Mouse (Mus musculus): Measurements from ENCODE around the gene Ppp2r3c. TPM values are rescaled to one million over a fixed set of nuclear protein-coding genes. Genes with fewer than 3 reads are reported as not detected.
"Not testable (repeated sequence)": the region's sequence is repeated elsewhere in the genome, so short reads cannot be mapped to it uniquely, and the experiment has no call there.

Ppp2r3c gene
- polyA plus RNA-seq (2014; fragmentation: Nextera tagmentation; extraction: Ambion mirVana) = 15.6 and 16.2 TPM in 2 replicates

DNA sequence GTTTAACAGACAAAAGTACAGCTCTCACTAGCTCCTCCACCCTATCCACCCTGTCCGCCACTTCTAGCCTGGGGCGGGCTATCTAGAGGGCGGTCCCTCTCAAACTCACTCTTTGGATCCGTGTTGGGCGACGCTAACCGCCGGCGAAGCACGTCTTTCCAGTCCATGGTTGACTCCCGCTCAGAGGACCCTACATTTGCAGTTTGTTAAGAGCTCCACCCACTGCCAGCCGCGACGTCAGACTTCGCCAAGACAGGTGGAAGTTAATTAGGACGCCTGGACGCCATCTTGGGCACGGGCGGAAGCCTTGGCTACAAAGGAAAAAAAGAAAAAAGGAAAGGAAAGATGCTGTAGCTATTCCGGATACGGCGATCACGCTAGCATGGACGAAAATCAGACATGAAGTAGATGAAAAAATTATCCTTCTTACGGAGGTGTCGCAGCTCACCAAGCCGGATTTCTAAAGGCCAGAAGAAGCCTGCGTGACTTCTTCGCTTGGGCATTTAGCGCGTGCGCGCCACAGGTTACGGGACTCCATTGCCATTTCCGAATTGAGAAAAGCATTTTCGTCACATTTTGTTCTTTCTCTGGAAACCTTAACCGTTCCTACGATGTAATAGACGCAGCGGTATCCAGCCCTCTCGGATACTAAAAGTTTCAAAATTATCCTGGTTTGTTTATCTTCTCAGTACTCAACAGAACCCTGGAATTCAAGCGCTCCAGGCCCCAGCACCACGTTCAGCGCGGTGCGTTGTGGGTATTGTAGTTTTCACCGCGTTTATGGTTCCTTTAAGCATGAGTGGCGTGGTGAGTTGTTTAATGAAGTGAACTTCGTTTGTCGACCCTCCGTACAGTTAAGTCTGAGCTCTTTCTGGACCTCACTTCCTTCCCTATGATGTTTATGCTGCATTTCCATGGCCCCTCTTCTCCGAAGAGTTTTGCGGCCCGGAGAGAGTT is at the start of gene Ppp2r3c:
TSS of gene Ppp2r3c (minus strand) at position 514 of the 957 bp plus-strand sequence.
- H3K4me2 ChIP-seq (ENCODE audit: low read length) = peak within 1 kb of the TSS; percentile 81
- no peaks in the 10 kb centered on the region for H3K9me3 ChIP-seq (ENCODE audit: control insufficient read depth, low read length)
- H3K4me3 ChIP-seq (ENCODE audit: low read depth, low read length) = peak within 1 kb of the TSS; percentile 54
- H3K4me1 ChIP-seq (replicated peaks; ENCODE audit: control insufficient read depth, insufficient read depth, low read length) = peaks cover 5% of the 10 kb centered on the region
- DNase-seq (ENCODE audit: low spot score) = peak; percentile 94
- H3K27ac ChIP-seq (ENCODE audit: low read depth) = peak within 1 kb of the TSS; percentile 91
- H3K36me3 ChIP-seq (ENCODE audit: control insufficient read depth, insufficient read depth, low read length) = peaks cover 21% of the 10 kb centered on the region
- H3K27me3 ChIP-seq (replicated peaks; ENCODE audit: control insufficient read depth, insufficient read depth, low read length) = no peaks in the 10 kb centered on the region
- peak within 1 kb of the TSS; percentile 85 for H3K9ac ChIP-seq (ENCODE audit: low read length)
- WGBS = under 1% methylated on average over 55 of the region's 55 CpGs
- peak; percentile 94 for ATAC-seq (replicated peaks; ENCODE audit: low FRiP score, low TSS enrichment, low read depth)

DNA sequence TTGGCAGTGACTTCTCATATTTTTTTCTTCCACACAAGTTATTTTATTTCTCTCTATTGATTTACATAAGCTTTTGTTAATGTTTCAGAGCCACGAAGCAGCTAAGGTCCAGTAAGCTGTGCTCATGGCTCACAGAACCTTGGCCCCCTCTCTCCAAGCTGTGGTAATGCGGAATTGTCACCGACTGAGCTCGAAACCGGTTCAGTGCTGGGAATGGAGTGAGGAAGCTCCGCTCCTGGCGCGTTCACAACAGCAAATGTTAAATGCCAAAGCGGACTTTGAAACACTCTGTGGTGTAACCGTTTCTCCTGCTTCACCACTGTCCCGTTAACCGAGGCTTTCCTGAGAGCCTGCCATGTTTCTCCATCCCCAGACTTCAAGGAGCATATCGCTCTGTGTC is 41.8 kb upstream of the Ppp2r3c start:
- 0 out of 2 replicates have a peak overlapping the region, but pooled peaks have one; percentile 6 for H3K27ac ChIP-seq (ENCODE audit: low read depth)
- no peak for DNase-seq (ENCODE audit: low spot score)

DNA sequence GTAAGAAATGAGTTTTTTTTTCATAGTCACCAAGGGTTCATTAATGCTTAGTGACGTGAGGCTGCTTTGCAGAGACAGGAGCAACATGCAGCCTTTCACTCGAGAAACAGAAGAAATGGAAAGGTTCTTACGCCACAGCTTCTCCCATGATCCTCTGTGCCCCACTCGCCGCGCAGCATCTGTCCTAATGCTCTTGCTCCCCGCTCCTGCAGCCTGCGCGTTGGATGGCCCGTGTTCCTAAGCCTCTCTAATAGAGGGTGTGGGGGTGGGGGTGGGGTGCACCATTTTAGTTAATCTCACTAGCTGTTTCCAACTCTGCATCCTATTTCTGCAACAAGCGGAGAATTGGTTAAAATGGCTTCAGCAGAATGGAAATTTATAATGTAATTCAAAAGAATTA is 41.2 kb upstream of the Ppp2r3c start:
- 85% methylated on average over 11 of the region's 11 CpGs for WGBS
- no peak overlapping the region for H3K9ac ChIP-seq (ENCODE audit: low read length)
- no peak overlapping the region for H3K4me3 ChIP-seq (ENCODE audit: low read depth, low read length)

More for the DNA sequence above, 41.8 kb upstream of the Ppp2r3c start:
- Histone ChIP-seq H3K9ac (ENCODE audit: low read length) (no peak overlapping the region), H3K4me1 (replicated peaks; ENCODE audit: control insufficient read depth, insufficient read depth, low read length) (no peaks in the 10 kb centered on the region), H3K36me3 (ENCODE audit: control insufficient read depth, insufficient read depth, low read length) (no peaks in the 10 kb centered on the region), H3K27me3 (replicated peaks; ENCODE audit: control insufficient read depth, insufficient read depth, low read length) (no peaks in the 10 kb centered on the region), H3K4me3 (ENCODE audit: low read depth, low read length) (no peak overlapping the region), H3K4me2 (ENCODE audit: low read length) (no peak overlapping the region), H3K9me3 (ENCODE audit: control insufficient read depth, low read length) (no peaks in the 10 kb centered on the region)
- no peak for ATAC-seq (replicated peaks; ENCODE audit: low FRiP score, low TSS enrichment, low read depth)
- 79% methylated on average over 13 of the region's 13 CpGs for WGBS

DNA sequence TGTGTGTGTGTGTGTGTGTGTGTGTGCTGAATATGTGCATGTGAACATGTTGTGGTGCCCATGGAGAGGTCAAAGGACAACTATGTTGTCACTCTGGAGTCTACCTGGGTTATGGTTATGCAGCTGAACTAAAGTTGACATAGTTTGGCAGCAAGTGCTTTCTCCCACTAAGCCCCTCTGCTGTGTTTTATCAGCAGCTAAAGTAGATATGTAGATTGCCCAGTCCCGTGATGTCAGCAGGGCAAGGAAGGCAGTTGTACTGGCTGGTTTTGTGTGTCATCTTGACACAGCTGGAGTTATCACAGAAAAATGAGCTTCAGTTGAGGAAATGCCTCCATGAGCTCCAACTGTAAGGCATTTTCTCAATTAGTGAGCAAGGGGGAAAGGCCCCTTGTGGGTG is 40.2 kb upstream of the Ppp2r3c start:
- not testable (repeated sequence) for H3K9ac ChIP-seq (ENCODE audit: low read length); H3K4me1 ChIP-seq (replicated peaks; ENCODE audit: control insufficient read depth, insufficient read depth, low read length); ATAC-seq (replicated peaks; ENCODE audit: low FRiP score, low TSS enrichment, low read depth); H3K4me2 ChIP-seq (ENCODE audit: low read length); H3K27me3 ChIP-seq (replicated peaks; ENCODE audit: control insufficient read depth, insufficient read depth, low read length); H3K9me3 ChIP-seq (ENCODE audit: control insufficient read depth, low read length); H3K4me3 ChIP-seq (ENCODE audit: low read depth, low read length); H3K36me3 ChIP-seq (ENCODE audit: control insufficient read depth, insufficient read depth, low read length); DNase-seq (ENCODE audit: low spot score); H3K27ac ChIP-seq (ENCODE audit: low read depth)
- 72% methylated on average over 1 of the region's 1 CpGs for WGBS

More for the DNA sequence above, 41.2 kb upstream of the Ppp2r3c start:
- Histone ChIP-seq H3K9me3 (ENCODE audit: control insufficient read depth, low read length) (no peaks in the 10 kb centered on the region), H3K4me1 (replicated peaks; ENCODE audit: control insufficient read depth, insufficient read depth, low read length) (no peaks in the 10 kb centered on the region), H3K27me3 (replicated peaks; ENCODE audit: control insufficient read depth, insufficient read depth, low read length) (no peaks in the 10 kb centered on the region), H3K27ac (ENCODE audit: low read depth) (no peak overlapping the region), H3K4me2 (ENCODE audit: low read length) (no peak overlapping the region), H3K36me3 (ENCODE audit: control insufficient read depth, insufficient read depth, low read length) (no peaks in the 10 kb centered on the region)
- DNase-seq (ENCODE audit: low spot score) (no peak), ATAC-seq (replicated peaks; ENCODE audit: low FRiP score, low TSS enrichment, low read depth) (no peak)

DNA sequence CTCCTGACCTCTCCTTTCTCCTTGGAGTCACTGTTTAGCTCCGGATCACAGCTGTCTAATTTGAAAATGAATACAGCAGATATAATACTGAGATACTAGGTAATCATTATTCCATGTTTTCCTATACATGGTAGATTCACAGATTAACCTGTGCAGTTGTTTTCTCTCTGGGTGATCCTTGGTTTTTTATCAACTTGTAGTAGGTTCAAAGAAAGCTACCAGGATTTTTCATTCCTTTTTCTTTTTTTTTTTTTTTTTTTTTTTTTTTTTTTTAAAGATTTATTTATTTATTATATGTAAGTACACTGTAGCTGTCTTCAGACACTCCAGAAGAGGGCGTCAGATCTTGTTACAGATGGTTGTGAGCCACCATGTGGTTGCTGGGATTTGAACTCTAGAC is 35.7 kb upstream of the Ppp2r3c start:
- not testable (repeated sequence) for H3K27me3 ChIP-seq (replicated peaks; ENCODE audit: control insufficient read depth, insufficient read depth, low read length); H3K36me3 ChIP-seq (ENCODE audit: control insufficient read depth, insufficient read depth, low read length); H3K4me1 ChIP-seq (replicated peaks; ENCODE audit: control insufficient read depth, insufficient read depth, low read length); H3K9me3 ChIP-seq (ENCODE audit: control insufficient read depth, low read length); DNase-seq (ENCODE audit: low spot score); ATAC-seq (replicated peaks; ENCODE audit: low FRiP score, low TSS enrichment, low read depth); H3K4me3 ChIP-seq (ENCODE audit: low read depth, low read length); H3K9ac ChIP-seq (ENCODE audit: low read length); H3K27ac ChIP-seq (ENCODE audit: low read depth); H3K4me2 ChIP-seq (ENCODE audit: low read length)
- WGBS = 93% methylated on average over 1 of the region's 2 CpGs

DNA sequence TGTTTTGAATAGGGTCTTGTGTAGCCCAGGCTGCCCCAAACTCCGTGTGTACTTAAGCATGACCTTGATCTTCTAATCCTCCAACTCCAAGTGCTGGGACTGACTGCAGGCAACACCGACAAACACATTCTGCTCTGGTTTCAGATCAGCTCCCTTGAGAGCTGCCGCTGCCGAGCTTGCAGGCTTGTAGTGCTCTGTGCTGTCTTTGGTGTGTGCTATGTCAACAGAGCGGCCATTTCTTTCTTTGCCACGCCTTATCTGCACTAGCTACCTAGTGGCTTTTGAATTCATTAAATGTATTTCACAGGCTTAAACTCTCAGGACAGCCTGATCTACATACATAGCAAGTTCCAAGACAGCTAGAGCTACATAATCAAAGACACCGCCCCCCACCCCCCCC is 30.9 kb upstream of the Ppp2r3c start:
- H3K4me1 ChIP-seq (replicated peaks; ENCODE audit: control insufficient read depth, insufficient read depth, low read length) = no peaks in the 10 kb centered on the region
- DNase-seq (ENCODE audit: low spot score) (no peak), ATAC-seq (replicated peaks; ENCODE audit: low FRiP score, low TSS enrichment, low read depth) (no peak)
- 0 out of 2 replicates have a peak, but pooled peaks cover 5% of the 10 kb centered on the region for H3K36me3 ChIP-seq (ENCODE audit: control insufficient read depth, insufficient read depth, low read length)
- H3K27me3 ChIP-seq (replicated peaks; ENCODE audit: control insufficient read depth, insufficient read depth, low read length) = no peaks in the 10 kb centered on the region
- H3K27ac ChIP-seq (ENCODE audit: low read depth) = no peak overlapping the region
- 80% methylated on average over 7 of the region's 7 CpGs for WGBS
- no peak overlapping the region for H3K4me2 ChIP-seq (ENCODE audit: low read length)
- no peak overlapping the region for H3K9ac ChIP-seq (ENCODE audit: low read length)
- no peaks in the 10 kb centered on the region for H3K9me3 ChIP-seq (ENCODE audit: control insufficient read depth, low read length)
- H3K4me3 ChIP-seq (ENCODE audit: low read depth, low read length) = no peak overlapping the region

DNA sequence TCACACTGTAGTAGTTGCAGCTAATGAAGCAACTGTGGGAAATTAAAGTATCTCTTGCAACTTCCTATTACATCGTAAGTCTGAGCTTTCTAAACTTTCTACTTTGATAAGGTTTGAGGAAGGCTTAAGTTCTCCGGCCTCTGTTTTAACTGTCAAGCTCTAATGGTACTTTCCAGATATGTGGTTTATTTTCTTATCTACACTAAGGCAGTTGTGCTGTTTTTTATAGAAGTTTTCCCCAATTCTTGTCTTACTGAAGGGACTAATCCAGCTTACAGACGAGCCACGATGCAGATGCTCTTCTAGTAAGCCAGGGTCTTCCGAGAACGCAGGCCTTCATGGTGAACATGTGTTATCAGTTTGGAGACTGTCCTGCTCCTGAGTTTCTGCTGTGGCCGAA is 26.6 kb upstream of the Ppp2r3c start:
- Histone ChIP-seq H3K9ac (ENCODE audit: low read length) (no peak overlapping the region), H3K9me3 (ENCODE audit: control insufficient read depth, low read length) (no peaks in the 10 kb centered on the region), H3K27ac (ENCODE audit: low read depth) (no peak overlapping the region), H3K4me1 (replicated peaks; ENCODE audit: control insufficient read depth, insufficient read depth, low read length) (no peaks in the 10 kb centered on the region), H3K36me3 (ENCODE audit: control insufficient read depth, insufficient read depth, low read length) (0 out of 2 replicates have a peak, but pooled peaks cover 5% of the 10 kb centered on the region), H3K4me3 (ENCODE audit: low read depth, low read length) (no peak overlapping the region), H3K27me3 (replicated peaks; ENCODE audit: control insufficient read depth, insufficient read depth, low read length) (no peaks in the 10 kb centered on the region), H3K4me2 (ENCODE audit: low read length) (no peak overlapping the region)
- DNase-seq (ENCODE audit: low spot score) (no peak), ATAC-seq (replicated peaks; ENCODE audit: low FRiP score, low TSS enrichment, low read depth) (no peak)
- WGBS = 87% methylated on average over 7 of the region's 7 CpGs

DNA sequence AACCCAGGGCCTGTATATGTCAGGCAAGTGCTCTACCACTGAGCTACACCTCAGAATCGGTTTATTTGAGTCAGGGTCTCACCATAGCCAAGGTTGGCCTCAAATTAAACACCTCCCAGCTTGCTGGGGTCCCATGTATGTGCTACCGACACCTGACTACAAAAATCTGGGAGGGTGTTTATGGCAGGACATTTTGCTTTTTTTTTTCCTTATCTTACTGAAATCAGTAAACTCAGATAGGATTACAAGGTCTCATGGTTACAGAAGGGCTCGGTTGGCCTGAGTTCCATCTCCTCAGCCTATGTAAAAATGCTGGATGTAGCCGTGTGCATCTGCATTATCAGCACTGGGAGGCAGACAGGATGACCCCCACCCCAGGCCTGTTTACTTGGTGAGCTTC is 26.0 kb upstream of the Ppp2r3c start:
- Histone ChIP-seq H3K9ac (ENCODE audit: low read length) (no peak overlapping the region), H3K27ac (ENCODE audit: low read depth) (no peak overlapping the region), H3K4me2 (ENCODE audit: low read length) (no peak overlapping the region), H3K27me3 (replicated peaks; ENCODE audit: control insufficient read depth, insufficient read depth, low read length) (no peaks in the 10 kb centered on the region), H3K4me1 (replicated peaks; ENCODE audit: control insufficient read depth, insufficient read depth, low read length) (no peaks in the 10 kb centered on the region), H3K9me3 (ENCODE audit: control insufficient read depth, low read length) (no peaks in the 10 kb centered on the region), H3K36me3 (ENCODE audit: control insufficient read depth, insufficient read depth, low read length) (0 out of 2 replicates have a peak, but pooled peaks cover 5% of the 10 kb centered on the region), H3K4me3 (ENCODE audit: low read depth, low read length) (no peak overlapping the region)
- DNase-seq (ENCODE audit: low spot score) (no peak), ATAC-seq (replicated peaks; ENCODE audit: low FRiP score, low TSS enrichment, low read depth) (no peak)
- 80% methylated on average over 4 of the region's 4 CpGs for WGBS
